Mouse (Mus musculus) liver, adult (tissue): ENCODE measurements around the gene Chchd2.

Experiments used
- GATA4 ChIP-seq: IDR thresholded peaks from 2 replicates; pipeline ENCODE4 v1.6.1; 2014; ENCODE audit warnings: mild to moderate bottlenecking, low read length; ENCODE audit not compliant: insufficient replicate concordance

Gene Chchd2

DNA sequence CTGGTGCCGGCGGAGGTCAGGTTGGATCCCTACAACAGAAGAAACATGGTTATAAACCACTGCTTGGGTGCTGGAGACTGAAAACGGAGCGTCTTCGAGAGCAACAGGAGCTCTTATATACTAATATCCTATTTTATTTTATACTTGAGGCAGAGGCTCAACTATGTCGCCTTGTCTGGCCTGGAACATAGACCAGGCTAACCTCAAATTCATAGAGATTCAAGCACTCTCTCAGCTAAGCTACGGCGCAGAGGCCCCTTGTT lies 39.8 kb downstream of the Chchd2 start:
- TF ChIP-seq GATA4: no peak

DNA sequence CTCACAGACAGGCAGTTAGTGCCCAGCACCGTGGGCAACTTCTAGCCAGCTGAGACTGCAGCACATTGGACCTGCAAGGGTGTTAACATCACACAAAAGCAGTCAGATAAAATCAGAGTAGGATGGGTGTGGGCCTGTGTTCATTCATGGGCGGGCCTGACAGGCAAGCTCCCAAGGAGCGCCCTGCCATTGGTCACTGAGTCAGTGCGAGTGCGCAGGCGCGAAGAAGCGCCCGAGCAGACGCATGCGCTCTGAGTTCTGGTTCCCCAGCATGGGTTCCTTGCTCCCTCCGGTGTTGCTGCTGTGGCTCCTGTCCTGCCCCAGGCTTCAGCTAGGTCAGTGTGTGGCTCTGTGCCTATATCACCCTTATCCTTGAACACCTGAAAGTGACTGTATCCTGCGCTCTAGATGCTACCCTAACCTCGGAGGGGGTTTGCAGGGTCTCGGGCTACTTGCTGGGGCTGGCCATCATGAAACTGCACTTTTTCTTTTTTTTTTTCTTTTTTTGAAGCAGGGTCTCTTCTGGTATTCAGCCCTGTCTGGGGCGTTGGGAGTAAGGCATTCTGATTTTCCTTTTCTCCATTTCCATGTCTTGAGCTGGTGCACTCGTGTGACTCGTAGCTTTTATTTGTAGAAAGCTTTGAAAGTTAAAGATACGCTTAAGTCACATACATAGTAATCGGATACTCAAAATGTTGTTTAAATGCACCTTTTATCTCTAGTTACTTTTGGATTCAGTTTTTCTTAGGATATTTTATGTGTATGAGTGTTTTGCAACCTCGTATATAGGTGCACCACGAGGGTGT lies 40.3 kb downstream of the Chchd2 start, which contains the start of gene Sumf2:
Gene Sumf2 (plus strand): TSS at position 235 of the 806 bp plus-strand sequence.
- TF ChIP-seq GATA4: no peak; the same call in 1 of the 2 replicates

DNA sequence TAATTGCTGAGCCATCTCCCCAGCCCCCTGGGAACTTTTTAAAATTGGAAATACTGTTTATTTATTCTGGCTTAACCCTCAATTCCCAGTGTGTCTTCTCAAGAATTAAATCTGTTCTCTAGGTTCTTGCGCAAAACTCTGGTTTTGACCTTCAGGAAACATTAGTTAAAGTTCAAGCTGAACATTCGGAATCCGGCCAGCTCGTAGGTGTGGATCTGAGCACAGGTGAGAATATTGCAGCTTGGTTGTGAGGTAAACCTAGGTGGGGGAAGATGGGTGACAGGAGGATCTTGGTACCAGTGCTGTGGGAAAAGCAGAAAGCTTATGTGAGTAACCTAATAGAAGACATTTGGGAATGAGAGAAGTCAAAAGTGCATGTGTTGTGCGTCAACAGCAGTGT lies 42.4 kb downstream of the Chchd2 start:
- no peak for TF ChIP-seq GATA4
